Mouse (Mus musculus): ENCODE measurements at regions not wholly inside any gene's neighbourhood (a gene's known extent, or its start where the extent isn't known, plus 50 kb on each side); places are given as distances from the start of the nearest gene placed in this dataset.

DNA sequence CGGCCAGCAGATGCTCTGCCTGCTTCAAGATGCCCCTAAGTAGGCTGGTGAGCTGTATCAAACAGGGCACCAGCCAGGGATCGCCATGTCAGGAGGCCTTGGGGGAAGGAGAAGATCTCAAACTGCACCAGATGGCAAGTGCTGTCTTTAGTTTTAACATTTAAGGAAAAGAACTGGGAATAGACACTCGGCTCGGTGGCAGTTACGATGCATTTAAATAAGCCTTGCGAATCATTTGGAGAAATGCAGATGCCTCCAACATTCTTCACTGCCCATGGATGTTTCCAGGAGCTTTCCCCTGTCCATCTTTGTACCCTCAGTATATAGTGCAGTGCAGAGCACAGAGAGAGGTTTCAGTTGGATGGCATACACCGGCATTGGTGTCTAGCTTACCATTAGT lies 139.7 kb downstream of the Otoa start:
- TF ChIP-seq CTCF (IDR thresholded peaks at IDR 0.05; ENCODE audit: extremely low read depth, insufficient read depth, insufficient read length, insufficient replicate concordance) (no peak), POLR2A (IDR thresholded peaks at IDR 0.05; ENCODE audit: low read depth, low read length) (no peak)
